Mouse (Mus musculus) liver, embryonic 15.5 days (tissue): ENCODE measurements around the gene Col4a1. TPM values are rescaled to one million over a fixed set of nuclear protein-coding genes. Genes with fewer than 3 reads are reported as not detected.

Experiments used
- ATAC-seq: fragments of 200-750 bp; cut with Nextera tagmentation; 2 replicates; pipeline ENCODE4 v1.8.0; 2017; ENCODE audit warnings: moderate number of reproducible peaks, mild to moderate bottlenecking, moderate library complexity; ENCODE audit not compliant: insufficient read depth
- H3K27ac ChIP-seq: fragments of 300-500 bp; sonication (generic); replicated peaks from 2 replicates; pipeline ENCODE4 v1.5.1; 2015; ENCODE audit warnings: mild to moderate bottlenecking, inconsistent platforms
- H3K27me3 ChIP-seq: fragments of 300-500 bp; sonication (generic); 2 replicates; pipeline ENCODE4 v1.6.1; 2015; ENCODE audit warnings: mild to moderate bottlenecking, inconsistent platforms
- H3K36me3 ChIP-seq: fragments of 300-500 bp; sonication (generic); replicated peaks from 2 replicates; pipeline ENCODE4 v1.6.1; 2015; ENCODE audit warnings: moderate library complexity, mild to moderate bottlenecking, inconsistent platforms
- H3K4me1 ChIP-seq: fragments of 300-500 bp; sonication (generic); replicated peaks from 2 replicates; pipeline ENCODE4 v1.6.1; 2015; ENCODE audit warnings: inconsistent platforms
- H3K4me2 ChIP-seq: fragments of 300-500 bp; sonication (generic); 2 replicates; pipeline ENCODE4 v1.6.1; 2015; ENCODE audit warnings: moderate library complexity, mild to moderate bottlenecking, inconsistent platforms
- H3K4me3 ChIP-seq: fragments of 300-500 bp; sonication (generic); replicated peaks from 2 replicates; pipeline ENCODE4 v1.5.1; 2015; ENCODE audit warnings: mild to moderate bottlenecking, inconsistent platforms
- H3K9ac ChIP-seq: fragments of 300-500 bp; sonication (generic); 2 replicates; pipeline ENCODE4 v1.6.1; 2015; ENCODE audit warnings: moderate library complexity, mild to moderate bottlenecking, inconsistent platforms
- H3K9me3 ChIP-seq: fragments of 300-500 bp; sonication (generic); replicated peaks from 2 replicates; pipeline ENCODE4 v1.6.1; 2016; ENCODE audit warnings: inconsistent platforms
- WGBS: fragments of 180-500 bp; shearing (Covaris S2); methylation state at CpG from one replicate; pipeline ENCODE4 v1.1.7; 2015; ENCODE audit warnings: mixed read lengths; ENCODE audit not compliant: insufficient replicate concordance; 5-methylcytosine and 5-hydroxymethylcytosine counted together
- polyA plus RNA-seq: library from polyadenylated mRNA; unstranded; fragments of >200 nt; fragmentation: Nextera tagmentation; extraction: Ambion mirVana; gene quantifications from 2 replicates; pipeline ENCODE4 v1.2.1, GENCODE M21; 2015

The Col4a1 gene
- polyA plus RNA-seq, 1 experiment from 2014 or later = 20.5 TPM

DNA sequence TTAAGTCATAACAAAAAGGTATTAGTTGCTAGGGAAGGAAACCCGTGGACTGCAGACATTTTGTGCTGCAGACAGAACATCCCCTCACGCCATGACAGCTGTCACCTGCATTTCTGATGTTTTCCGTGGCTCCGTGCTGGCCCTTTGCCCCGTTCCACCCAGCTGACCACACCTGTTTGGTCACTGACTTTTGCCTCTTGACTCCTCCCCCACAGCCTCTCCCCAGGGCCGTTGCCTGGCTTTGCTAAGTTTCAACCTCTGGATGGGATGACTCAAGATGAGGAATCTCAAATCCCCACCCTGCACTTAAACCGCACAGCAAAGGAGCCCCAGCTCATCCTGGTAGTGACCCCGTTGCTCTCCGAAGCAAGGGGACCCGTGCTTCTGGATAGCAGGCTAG lies 33.6 kb upstream of the Col4a1 start:
- Histone ChIP-seq H3K9ac (no peak overlapping the region), H3K9me3 (no peaks in the 10 kb centered on the region), H3K27me3 (no peaks in the 10 kb centered on the region), H3K4me2 (no peak overlapping the region), H3K4me1 (no peaks in the 10 kb centered on the region), H3K36me3 (no peaks in the 10 kb centered on the region), H3K4me3 (no peak overlapping the region), H3K27ac (no peak overlapping the region)
- WGBS = 65% methylated on average over 10 of the region's 10 CpGs
- ATAC-seq = no peak

DNA sequence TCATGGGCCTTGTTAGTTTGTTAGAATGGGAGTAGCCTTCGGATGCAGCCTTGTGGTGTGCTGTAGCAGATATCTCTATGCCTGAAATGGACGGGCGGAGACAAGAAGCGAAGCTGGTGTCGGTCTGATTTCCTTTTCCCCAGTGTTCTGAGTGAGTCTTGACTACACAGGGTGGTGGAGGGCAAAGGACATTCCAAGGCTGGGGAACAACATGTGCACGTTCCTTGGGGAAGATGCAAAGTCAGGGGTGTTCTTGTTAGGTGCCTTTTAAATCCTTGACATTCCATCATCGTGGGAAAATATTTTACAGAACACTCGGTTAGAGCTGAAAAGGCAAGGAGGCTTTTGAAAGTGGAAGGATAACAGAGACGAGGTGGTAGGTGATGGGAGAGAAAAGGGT lies 31.8 kb upstream of the Col4a1 start:
- Histone ChIP-seq H3K27ac (no peak overlapping the region), H3K36me3 (no peaks in the 10 kb centered on the region), H3K27me3 (no peaks in the 10 kb centered on the region), H3K9me3 (no peaks in the 10 kb centered on the region), H3K9ac (no peak overlapping the region), H3K4me2 (no peak overlapping the region), H3K4me3 (no peak overlapping the region), H3K4me1 (peaks cover 7% of the 10 kb centered on the region; the same call in 1 of the 2 replicates)
- no peak for ATAC-seq
- WGBS = 59% methylated on average over 9 of the region's 9 CpGs

DNA sequence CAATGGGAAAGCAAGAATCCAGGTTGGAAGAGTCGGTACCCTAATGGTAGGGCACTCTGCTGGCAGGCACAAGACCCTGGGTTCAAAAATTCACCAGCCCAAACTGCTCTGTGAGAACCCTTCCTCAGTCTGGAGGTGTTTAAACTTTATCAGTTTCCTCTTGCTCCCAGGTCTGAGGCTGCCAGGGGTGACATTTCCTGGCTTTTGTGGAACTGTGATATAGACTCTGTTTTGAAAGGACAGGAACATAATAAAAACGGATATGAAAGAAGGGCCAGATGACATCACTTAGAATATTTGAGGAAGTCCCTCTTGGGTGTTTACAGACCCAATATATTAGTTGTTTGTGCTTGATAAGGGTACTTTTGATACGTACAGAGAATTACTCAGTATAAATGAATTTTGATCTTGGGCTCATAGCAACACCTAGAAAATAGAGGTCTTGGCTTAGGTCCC lies 28.5 kb upstream of the Col4a1 start:
- Histone ChIP-seq H3K27ac (no peak overlapping the region), H3K4me1 (peaks cover 7% of the 10 kb centered on the region; the same call in 1 of the 2 replicates), H3K9ac (no peak overlapping the region), H3K4me3 (no peak overlapping the region), H3K27me3 (no peaks in the 10 kb centered on the region), H3K9me3 (no peaks in the 10 kb centered on the region), H3K4me2 (no peak overlapping the region), H3K36me3 (no peaks in the 10 kb centered on the region)
- no peak for ATAC-seq
- WGBS = 19% methylated on average over 3 of the region's 3 CpGs

DNA sequence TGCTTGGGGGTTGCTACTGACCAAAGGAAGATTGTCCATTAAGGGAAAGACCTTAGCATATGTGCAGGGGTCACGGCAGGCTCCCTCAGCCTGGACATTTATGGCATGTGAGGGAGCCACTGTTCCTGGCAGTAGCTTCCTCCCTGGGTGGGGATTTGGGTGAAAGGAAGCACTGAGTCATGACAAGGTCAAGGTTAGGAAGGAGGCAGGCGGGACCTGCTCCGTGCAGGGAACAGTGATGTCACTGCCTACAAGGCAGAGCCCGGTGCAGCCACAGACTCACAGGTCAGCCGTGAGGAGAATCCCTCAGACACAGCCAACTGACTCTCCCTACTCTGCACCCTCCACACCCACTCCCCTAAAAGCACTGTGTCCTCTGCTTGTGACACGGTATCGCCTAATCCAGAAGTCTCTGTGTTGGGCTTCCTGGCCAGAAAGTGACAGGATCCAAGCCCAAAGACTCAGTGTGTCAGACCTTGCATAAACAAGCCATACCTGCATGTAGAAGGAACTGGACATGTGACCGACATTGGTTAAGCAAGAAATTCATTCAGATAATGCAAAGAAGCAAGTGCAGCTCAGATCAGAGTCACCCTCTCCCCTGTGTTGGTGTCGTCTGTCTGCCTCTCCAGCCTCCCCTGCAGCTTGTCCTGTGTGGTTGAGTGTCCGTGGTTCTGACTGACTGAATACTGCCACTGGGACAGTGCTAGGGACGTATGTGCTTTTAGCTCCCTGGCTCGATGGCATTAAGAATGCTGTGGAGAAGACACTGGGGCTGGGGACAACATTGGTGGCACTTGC lies 27.9 kb upstream of the Col4a1 start:
- WGBS = 23% methylated on average over 12 of the region's 12 CpGs
- Histone ChIP-seq H3K27me3 (no peaks in the 10 kb centered on the region), H3K4me3 (no peak overlapping the region), H3K27ac (no peak overlapping the region), H3K36me3 (no peaks in the 10 kb centered on the region), H3K4me2 (no peak overlapping the region), H3K9me3 (no peaks in the 10 kb centered on the region), H3K9ac (no peak overlapping the region), H3K4me1 (peaks cover 7% of the 10 kb centered on the region; the same call in 1 of the 2 replicates)
- no peak for ATAC-seq

DNA sequence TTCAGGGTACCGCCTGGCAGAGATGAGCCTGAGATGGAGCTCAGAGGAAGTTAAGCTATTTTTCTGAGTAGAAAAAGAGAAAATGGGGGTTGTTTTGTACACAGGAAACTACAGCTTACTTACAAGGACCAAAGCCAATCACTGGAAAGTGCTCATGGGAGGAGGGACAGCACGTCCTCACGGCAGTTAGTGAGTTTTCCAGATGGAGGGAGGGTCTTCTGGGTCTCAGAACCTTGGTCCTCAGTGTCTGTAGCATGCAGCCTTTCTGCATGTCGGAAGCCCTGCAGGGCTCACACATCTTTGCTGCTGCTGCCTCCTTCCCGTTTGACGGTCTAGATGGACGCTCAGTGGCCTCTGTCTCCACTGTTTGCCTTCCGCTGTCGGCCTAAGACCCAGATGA lies 25.9 kb upstream of the Col4a1 start:
- no peaks in the 10 kb centered on the region for H3K36me3 ChIP-seq
- no peak overlapping the region for H3K4me2 ChIP-seq
- no peaks in the 10 kb centered on the region for H3K9me3 ChIP-seq
- peaks cover 12% of the 10 kb centered on the region; the same call in 1 of the 2 replicates for H3K4me1 ChIP-seq
- H3K27me3 ChIP-seq = no peaks in the 10 kb centered on the region
- WGBS = 61% methylated on average over 9 of the region's 9 CpGs
- H3K9ac ChIP-seq = no peak overlapping the region
- no peak overlapping the region for H3K4me3 ChIP-seq
- H3K27ac ChIP-seq = no peak overlapping the region
- ATAC-seq = no peak

DNA sequence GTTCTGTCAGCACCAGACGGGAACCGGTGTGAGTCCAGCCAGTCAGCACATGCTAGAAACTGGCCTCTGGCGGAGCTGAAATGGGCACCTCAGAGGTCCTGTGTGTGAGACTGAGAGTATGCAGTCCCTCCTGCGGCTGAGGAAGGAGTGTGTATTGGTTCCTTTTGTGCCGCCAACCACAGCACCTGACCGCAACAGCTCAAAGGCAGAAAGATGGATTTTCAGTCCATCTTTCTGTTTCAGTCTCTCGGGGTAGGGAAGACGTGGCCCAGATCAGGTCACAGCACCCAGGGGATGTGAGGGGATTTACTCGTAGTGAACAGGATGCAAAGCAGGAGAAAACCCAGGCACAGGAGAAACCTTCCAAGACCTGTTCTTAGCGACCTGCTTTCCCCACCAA lies 25.0 kb upstream of the Col4a1 start:
- Histone ChIP-seq H3K9me3 (no peaks in the 10 kb centered on the region), H3K27me3 (no peaks in the 10 kb centered on the region), H3K4me1 (peaks cover 12% of the 10 kb centered on the region; the same call in 1 of the 2 replicates), H3K4me3 (no peak overlapping the region), H3K4me2 (no peak overlapping the region), H3K27ac (no peak overlapping the region), H3K9ac (no peak overlapping the region), H3K36me3 (no peaks in the 10 kb centered on the region)
- ATAC-seq = no peak
- WGBS = 67% methylated on average over 10 of the region's 10 CpGs

DNA sequence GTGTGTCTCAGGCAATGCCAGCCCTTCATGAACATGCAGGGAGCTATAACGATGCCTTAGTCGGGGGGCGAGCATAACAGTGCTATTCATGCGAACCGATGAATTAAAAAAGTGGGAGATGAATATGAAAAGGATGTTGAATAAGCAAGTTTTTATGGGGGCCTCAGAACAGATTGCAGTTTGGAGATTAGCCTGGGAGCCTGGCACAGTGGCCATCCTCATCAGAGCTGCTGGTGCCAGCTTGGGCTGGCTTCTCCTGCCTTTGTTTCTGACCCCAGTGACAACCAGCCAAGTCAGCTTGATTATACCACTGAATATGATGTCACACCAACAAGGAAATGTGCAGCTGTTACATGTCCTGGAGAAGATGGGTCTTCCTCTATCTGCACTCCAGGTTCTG lies 23.7 kb upstream of the Col4a1 start:
- H3K4me1 ChIP-seq = peaks cover 12% of the 10 kb centered on the region; the same call in 1 of the 2 replicates
- ATAC-seq = no peak
- no peaks in the 10 kb centered on the region for H3K9me3 ChIP-seq
- no peak overlapping the region for H3K27ac ChIP-seq
- no peaks in the 10 kb centered on the region for H3K27me3 ChIP-seq
- H3K36me3 ChIP-seq = no peaks in the 10 kb centered on the region
- no peak overlapping the region for H3K4me2 ChIP-seq
- no peak overlapping the region for H3K9ac ChIP-seq
- H3K4me3 ChIP-seq = no peak overlapping the region
- 77% methylated on average over 5 of the region's 5 CpGs for WGBS

DNA sequence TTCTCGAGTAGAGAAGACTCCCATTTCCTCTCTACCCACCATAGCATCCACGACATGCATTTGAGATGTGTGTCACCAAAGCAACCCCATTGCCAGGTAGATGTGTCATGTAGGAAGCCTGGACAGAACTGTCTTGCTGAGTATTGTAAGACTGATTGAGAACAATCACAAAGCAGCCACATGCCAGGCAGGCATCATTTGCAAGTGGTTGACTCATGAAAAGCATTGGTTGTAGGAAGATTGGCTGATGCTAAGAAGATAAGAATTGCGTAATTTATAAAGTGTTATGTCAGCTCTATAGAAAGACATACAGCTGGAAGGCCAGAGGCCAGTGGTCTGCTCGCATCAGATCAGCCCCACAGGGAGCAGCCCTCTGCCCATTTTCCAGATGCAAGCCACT lies 22.6 kb upstream of the Col4a1 start:
- no peak overlapping the region for H3K4me3 ChIP-seq
- no peak overlapping the region for H3K4me2 ChIP-seq
- ATAC-seq = no peak
- H3K9me3 ChIP-seq = no peaks in the 10 kb centered on the region
- H3K4me1 ChIP-seq = peaks cover 5% of the 10 kb centered on the region; the same call in 1 of the 2 replicates
- H3K27me3 ChIP-seq = no peaks in the 10 kb centered on the region
- no peak overlapping the region for H3K9ac ChIP-seq
- H3K36me3 ChIP-seq = no peaks in the 10 kb centered on the region
- no peak overlapping the region for H3K27ac ChIP-seq
- WGBS = 43% methylated on average over 4 of the region's 4 CpGs

DNA sequence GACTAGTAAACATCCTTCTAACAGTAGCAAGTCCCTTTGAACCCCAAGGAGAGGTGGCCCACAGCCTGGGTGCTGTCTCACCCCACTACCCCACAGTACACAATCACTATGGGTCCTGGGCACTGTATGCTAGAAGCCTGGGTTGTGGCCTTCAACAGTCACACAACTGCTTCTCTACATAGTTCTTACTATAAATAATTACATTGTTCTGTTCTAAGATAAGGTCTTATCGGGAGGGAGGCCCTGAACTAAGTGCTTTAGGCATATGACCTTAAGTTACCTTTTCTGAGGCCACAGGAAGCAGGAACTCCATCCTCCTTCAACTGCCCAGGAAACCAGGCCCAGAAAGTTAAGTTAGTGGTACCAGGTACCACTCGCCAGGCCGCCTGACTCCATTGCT lies 21.9 kb upstream of the Col4a1 start:
- Histone ChIP-seq H3K4me1 (0 out of 2 replicates have a peak, but pooled peaks cover 5% of the 10 kb centered on the region), H3K36me3 (no peaks in the 10 kb centered on the region), H3K27ac (no peak overlapping the region), H3K27me3 (no peaks in the 10 kb centered on the region), H3K4me3 (no peak overlapping the region), H3K9me3 (no peaks in the 10 kb centered on the region), H3K4me2 (no peak overlapping the region), H3K9ac (no peak overlapping the region)
- 29% methylated on average over 3 of the region's 3 CpGs for WGBS
- no peak for ATAC-seq

- H3K27me3 ChIP-seq = no peaks in the 10 kb centered on the region
- H3K4me1 ChIP-seq = 0 out of 2 replicates have a peak, but pooled peaks cover 5% of the 10 kb centered on the region
- H3K4me3 ChIP-seq = no peak overlapping the region
- H3K9me3 ChIP-seq = no peaks in the 10 kb centered on the region
- no peak overlapping the region for H3K27ac ChIP-seq
- H3K9ac ChIP-seq = no peak overlapping the region
- no peak overlapping the region for H3K4me2 ChIP-seq
- 59% methylated on average over 6 of the region's 6 CpGs for WGBS
- no peaks in the 10 kb centered on the region for H3K36me3 ChIP-seq
- no peak for ATAC-seq
These were observed 21.1 kb upstream of the Col4a1 start for GRCm38 (mm10) chr8:11333746-11334145.

- 0 out of 2 replicates have a peak, but pooled peaks cover 5% of the 10 kb centered on the region for H3K4me1 ChIP-seq
- ATAC-seq = no peak
These were observed 18.9 kb upstream of the Col4a1 start for GRCm38 (mm10) chr8:11331561-11331960.

More at GRCm38 (mm10) chr8:11331561-11331960, 18.9 kb upstream of the Col4a1 start:
- H3K9ac ChIP-seq = no peak overlapping the region
- H3K4me2 ChIP-seq = no peak overlapping the region
- no peaks in the 10 kb centered on the region for H3K27me3 ChIP-seq
- no peaks in the 10 kb centered on the region for H3K9me3 ChIP-seq
- H3K27ac ChIP-seq = no peak overlapping the region
- H3K4me3 ChIP-seq = no peak overlapping the region
- WGBS = 41% methylated on average over 4 of the region's 4 CpGs
- no peaks in the 10 kb centered on the region for H3K36me3 ChIP-seq
